Mouse (Mus musculus) gastrocnemius, adult 2 months (tissue): ENCODE measurements around the gene Fam102b. TPM values are rescaled to one million over a fixed set of nuclear protein-coding genes. Genes with fewer than 3 reads are reported as not detected.

ENCODE experiments used
- DNase-seq: peaks from one replicate; pipeline ENCODE4 v3.0.0; 2022
- H3K27ac ChIP-seq: fragments of 200-600 bp; 2 replicates; pipeline ENCODE4 v1.8.1; 2022; ENCODE audit warnings: mild to moderate bottlenecking
- H3K4me3 ChIP-seq: fragments of 200-600 bp; 2 replicates; pipeline ENCODE4 v1.8.1; 2022; ENCODE audit warnings: mild to moderate bottlenecking, moderate library complexity
- CTCF ChIP-seq: fragments of 200-600 bp; IDR thresholded peaks from 2 replicates; pipeline ENCODE4 v1.8.1; 2022; ENCODE audit warnings: antibody characterized with exemption, mild to moderate bottlenecking, moderate library complexity
- intact Hi-C: fragments of 180-260 bp; cut with DNase I; formaldehyde crosslinking; loops from one replicate; pipeline ENCODE4 v1.15.1; 2025
- microRNA-seq: library from miRNA; unstranded; fragments of <30 nt; microRNA quantifications from one replicate; pipeline ENCODE4 v1.2.0, GENCODE M21; 2021
- total RNA-seq, 2 experiments: library from RNA; stranded (reverse); gene quantifications; 2 replicates each; pipeline ENCODE4 v1.2.3; 2021

The Fam102b gene
- total RNA-seq, 2 experiments from 2014 or later = 6.2 to 8.0 TPM

GRCm38 (mm10) chr3:108933557-108933956 lies 93.8 kb downstream of the Fam102b start:
- DNase-seq = no peak
- Histone ChIP-seq H3K4me3 (no peak overlapping the region), H3K27ac (no peak overlapping the region)
- intact Hi-C loops = no loop called here
- TF ChIP-seq CTCF = no peak

- no peak overlapping the region for H3K27ac ChIP-seq
- H3K4me3 ChIP-seq = no peak overlapping the region
- intact Hi-C loops = no loop called here
- no peak for TF ChIP-seq CTCF
- DNase-seq = no peak
Observed at GRCm38 (mm10) chr3:108926308-108926707, 101.1 kb downstream of the Fam102b start.

- intact Hi-C loops = no loop called here
- TF ChIP-seq CTCF = no peak
Observed at GRCm38 (mm10) chr3:108925677-108926076, 101.7 kb downstream of the Fam102b start.

GRCm38 (mm10) chr3:108921822-108922221 lies 105.6 kb downstream of the Fam102b start:
- intact Hi-C loops = no loop called here
- no peak for DNase-seq
- H3K4me3 ChIP-seq = no peak overlapping the region
- no peak overlapping the region for H3K27ac ChIP-seq
- TF ChIP-seq CTCF = no peak

More at GRCm38 (mm10) chr3:108925677-108926076, 101.7 kb downstream of the Fam102b start:
- no peak overlapping the region for H3K4me3 ChIP-seq
- DNase-seq = no peak
- H3K27ac ChIP-seq = no peak overlapping the region

Small RNA genes within 50 kb of the gene (microRNA-seq; reads per million reads assigned to microRNA genes)
- gene Gm44384 = not detected

Other genes with a start within 250 kb of the Fam102b start
- 10 to 100 TPM; 30.5 to 40.4 TPM for gene Stxbp3, start 187.1 kb downstream of the Fam102b start, total RNA-seq
- gene Fndc7, start 137.6 kb downstream of the Fam102b start, total RNA-seq = under 1 TPM in 1 of 2 experiments, not detected in 1; 0.06 TPM
- gene Prpf38b, start 115.9 kb downstream of the Fam102b start, total RNA-seq = 10 to 100 TPM; 17.6 to 18.7 TPM
- gene Henmt1, start 87.7 kb downstream of the Fam102b start, total RNA-seq = not detected
- not detected for gene Gm9857, start 87.2 kb downstream of the Fam102b start, total RNA-seq
- gene Slc25a54, start 52.9 kb upstream of the Fam102b start, total RNA-seq = not detected
- 1 to 10 TPM; 2.8 to 4.9 TPM for gene Slc25a24, start 95.5 kb upstream of the Fam102b start, total RNA-seq